Mouse (Mus musculus) left cerebral cortex, adult 2 months (tissue): ENCODE results near the gene Dnajb3. TPM values are rescaled to one million over a fixed set of nuclear protein-coding genes. Genes with fewer than 3 reads are reported as not detected.

Source experiments
- DNase-seq, 2 experiments: peaks; one replicate each; pipeline ENCODE4 v3.0.0; 2021 to 2022; ENCODE audit warnings: low spot score in 2 of 2, mixed read lengths in 1 of 2; ENCODE audit errors: extremely low spot score in 1 of 2
- H3K27ac ChIP-seq: fragments of 200-600 bp; 2 replicates; pipeline ENCODE4 v1.8.1; 2022
- H3K4me3 ChIP-seq: fragments of 200-600 bp; 2 replicates; pipeline ENCODE4 v1.8.1; 2022
- CTCF ChIP-seq: fragments of 200-600 bp; IDR thresholded peaks from 2 replicates; pipeline ENCODE4 v1.8.1; 2022; ENCODE audit warnings: antibody characterized with exemption, mild to moderate bottlenecking, moderate library complexity
- intact Hi-C: fragments of 180-260 bp; cut with DNase I; formaldehyde crosslinking; loops from one replicate; pipeline ENCODE4 v1.15.1; 2025
- total RNA-seq, 2 experiments: library from RNA; stranded (reverse); gene quantifications; 2 replicates each; pipeline ENCODE4 v1.2.3; 2021

Gene Dnajb3
- total RNA-seq, 2 experiments from 2014 or later: 1.8 to 1.9 TPM

- no peak overlapping the region for H3K4me3 ChIP-seq
- intact Hi-C loops: no loop called here
- H3K27ac ChIP-seq: no peak overlapping the region
- TF ChIP-seq CTCF: no peak
- no peak for DNase-seq
Observed at GRCm38 (mm10) chr1:88220336-88220735, 14.8 kb upstream of the Dnajb3 start.

- Histone ChIP-seq H3K27ac (no peak overlapping the region), H3K4me3 (no peak overlapping the region)
- no peak for DNase-seq
- intact Hi-C loops: no loop called here
- TF ChIP-seq CTCF: no peak
Observed at GRCm38 (mm10) chr1:88219054-88219453, 13.5 kb upstream of the Dnajb3 start.

GRCm38 (mm10) chr1:88218591-88218990 is 13.0 kb upstream of the Dnajb3 start:
- intact Hi-C loops: no loop called here
- no peak for DNase-seq
- TF ChIP-seq CTCF: no peak
- Histone ChIP-seq H3K27ac (no peak overlapping the region), H3K4me3 (no peak overlapping the region)

GRCm38 (mm10) chr1:88218051-88218450 is 12.5 kb upstream of the Dnajb3 start:
- H3K27ac ChIP-seq: no peak overlapping the region
- no peak for TF ChIP-seq CTCF
- H3K4me3 ChIP-seq: no peak overlapping the region
- peak in 1 of 2 experiments; percentile 22 for DNase-seq
- intact Hi-C loops: no loop called here

GRCm38 (mm10) chr1:88217576-88217975 is 12.0 kb upstream of the Dnajb3 start:
- no peak overlapping the region for H3K27ac ChIP-seq
- intact Hi-C loops: no loop called here
- TF ChIP-seq CTCF: no peak
- no peak overlapping the region for H3K4me3 ChIP-seq
- DNase-seq: no peak

GRCm38 (mm10) chr1:88217144-88217543 is 11.6 kb upstream of the Dnajb3 start:
- Histone ChIP-seq H3K27ac (no peak overlapping the region), H3K4me3 (no peak overlapping the region)
- no peak; the same call in 1 of the 2 replicates for TF ChIP-seq CTCF
- intact Hi-C loops: no loop called here
- peak in 1 of 2 experiments; percentile 14 for DNase-seq

GRCm38 (mm10) chr1:88216551-88216950 is 11.0 kb upstream of the Dnajb3 start:
- no peak for TF ChIP-seq CTCF
- DNase-seq: no peak
- Histone ChIP-seq H3K27ac (no peak overlapping the region), H3K4me3 (no peak overlapping the region)
- intact Hi-C loops: no loop called here

GRCm38 (mm10) chr1:88215466-88216380 is 10.1 kb upstream of the Dnajb3 start:
- no peak for TF ChIP-seq CTCF
- Histone ChIP-seq H3K4me3 (no peak overlapping the region), H3K27ac (no peak overlapping the region)
- no peak for DNase-seq
- intact Hi-C loops: no loop called here

GRCm38 (mm10) chr1:88214462-88214952 is 8.9 kb upstream of the Dnajb3 start:
- TF ChIP-seq CTCF: no peak
- no peak for DNase-seq

GRCm38 (mm10) chr1:88213766-88214461 is 8.3 kb upstream of the Dnajb3 start:
- no peak overlapping the region for H3K4me3 ChIP-seq
- DNase-seq: no peak
- TF ChIP-seq CTCF: no peak
- intact Hi-C loops: no loop called here
- no peak overlapping the region for H3K27ac ChIP-seq

More at GRCm38 (mm10) chr1:88214462-88214952, 8.9 kb upstream of the Dnajb3 start:
- no peak overlapping the region for H3K27ac ChIP-seq
- intact Hi-C loops: no loop called here
- no peak overlapping the region for H3K4me3 ChIP-seq

- Histone ChIP-seq H3K4me3 (no peak overlapping the region), H3K27ac (no peak overlapping the region)
- no peak for DNase-seq
- intact Hi-C loops: no loop called here
- no peak for TF ChIP-seq CTCF
Observed at GRCm38 (mm10) chr1:88213061-88213460, 7.5 kb upstream of the Dnajb3 start.
